Mouse (Mus musculus) olfactory bulb, adult 2 months (tissue): ENCODE results near the gene Kcns1.

Source experiments
- CTCF ChIP-seq: fragments of 200-500 bp; IDR thresholded peaks from 2 replicates; pipeline ENCODE4 v1.5.1; 2012; ENCODE audit warnings: low read depth, mild to moderate bottlenecking, low read length, moderate library complexity; ENCODE audit not compliant: insufficient read depth
- POLR2A ChIP-seq: fragments of 200-500 bp; IDR thresholded peaks from 2 replicates; pipeline ENCODE4 v1.6.1; 2012; ENCODE audit warnings: mild to moderate bottlenecking, low read depth, low read length, moderate library complexity; ENCODE audit not compliant: insufficient read depth

DNA sequence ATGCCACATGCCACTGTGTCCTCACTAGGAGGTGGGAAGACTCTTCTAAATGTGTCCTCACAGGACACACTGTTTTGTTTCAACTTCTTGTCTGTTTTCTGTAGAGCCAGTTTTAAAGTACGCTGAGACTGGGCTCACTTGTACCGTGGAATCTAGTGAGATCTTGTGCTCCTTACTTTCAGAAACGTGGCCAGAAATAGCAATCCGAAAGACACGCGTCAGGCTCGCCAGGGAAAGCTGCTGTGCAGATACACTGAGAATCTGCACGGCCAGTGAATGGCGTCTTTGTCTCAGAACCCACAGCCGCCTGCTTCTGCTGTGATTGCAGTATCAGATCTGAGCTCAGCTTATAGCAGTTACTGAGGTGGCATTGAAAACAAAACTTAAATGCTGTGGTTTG lies 28.9 kb downstream of the Kcns1 start:
- TF ChIP-seq CTCF (no peak), POLR2A (no peak)
